Mouse (Mus musculus) spleen, postnatal 14 days (tissue): Measurements from ENCODE around the gene Lmx1b.
A peak's percentile ranks its signal among the peaks of the same experiment; 100 is the strongest.

Source experiments
- DNase-seq, 2 experiments: peaks; one replicate each; pipeline ENCODE4 v3.0.0; 2021 to 2022; ENCODE audit warnings: low spot score in 2 of 2

Lmx1b gene

GRCm38 (mm10) chr2:33582457-33583060 lies 57.8 kb downstream of the Lmx1b start:
- no peak for DNase-seq

- DNase-seq: no peak
Measured at GRCm38 (mm10) chr2:33581866-33582265, 58.4 kb downstream of the Lmx1b start.

- no peak for DNase-seq
Measured at GRCm38 (mm10) chr2:33581449-33581777, 58.9 kb downstream of the Lmx1b start.

GRCm38 (mm10) chr2:33580697-33581448 lies 59.4 kb downstream of the Lmx1b start:
- no peak for DNase-seq

GRCm38 (mm10) chr2:33575406-33575805 lies 64.9 kb downstream of the Lmx1b start:
- no peak for DNase-seq

GRCm38 (mm10) chr2:33573075-33573474 lies 67.2 kb downstream of the Lmx1b start:
- no peak for DNase-seq

- DNase-seq: no peak
Measured at GRCm38 (mm10) chr2:33571219-33571824, 69.0 kb downstream of the Lmx1b start.

GRCm38 (mm10) chr2:33569698-33570097 lies 70.6 kb downstream of the Lmx1b start:
- DNase-seq: no peak

- no peak for DNase-seq
Measured at GRCm38 (mm10) chr2:33569240-33569639, 71.1 kb downstream of the Lmx1b start.

GRCm38 (mm10) chr2:33565886-33566285 lies 74.4 kb downstream of the Lmx1b start:
- no peak for DNase-seq

- no peak for DNase-seq
Measured at GRCm38 (mm10) chr2:33564748-33565147, 75.6 kb downstream of the Lmx1b start.

- peak in 1 of 2 experiments; percentile 10 for DNase-seq
Measured at GRCm38 (mm10) chr2:33559752-33560151, 80.6 kb downstream of the Lmx1b start.

- DNase-seq: no peak
Measured at GRCm38 (mm10) chr2:33559334-33559733, 81.0 kb downstream of the Lmx1b start.

GRCm38 (mm10) chr2:33558233-33558632 lies 82.1 kb downstream of the Lmx1b start:
- DNase-seq: peak in 1 of 2 experiments; percentile 43

- no peak for DNase-seq
Measured at GRCm38 (mm10) chr2:33555573-33555972, 84.7 kb downstream of the Lmx1b start.

GRCm38 (mm10) chr2:33552672-33553071 lies 87.6 kb downstream of the Lmx1b start:
- no peak for DNase-seq

GRCm38 (mm10) chr2:33547595-33547994 lies 92.7 kb downstream of the Lmx1b start:
- DNase-seq: no peak

GRCm38 (mm10) chr2:33546879-33547278 lies 93.4 kb downstream of the Lmx1b start:
- no peak for DNase-seq

GRCm38 (mm10) chr2:33546051-33546450 lies 94.3 kb downstream of the Lmx1b start:
- DNase-seq: no peak

- no peak for DNase-seq
Measured at GRCm38 (mm10) chr2:33544781-33545566, 95.3 kb downstream of the Lmx1b start.

GRCm38 (mm10) chr2:33544203-33544762 lies 96.0 kb downstream of the Lmx1b start:
- no peak for DNase-seq
